Mouse (Mus musculus) left cerebral cortex, adult 8-10 months (tissue): ENCODE results near the gene Spata32. TPM values are rescaled to one million over a fixed set of nuclear protein-coding genes. Genes with fewer than 3 reads are reported as not detected.
A peak's percentile ranks its signal among the peaks of the same experiment; 100 is the strongest.

Experiments used
- DNase-seq, 2 experiments: peaks; one replicate each; pipeline ENCODE4 v3.0.0; 2022; ENCODE audit warnings: low spot score in 2 of 2
- total RNA-seq, 4 experiments: library from RNA; stranded (reverse); gene quantifications; 2 replicates each; pipeline ENCODE4 v1.2.4; 2022

Spata32 gene
- total RNA-seq, 4 experiments from 2014 or later: 0.67 to 2.3 (median 1.5) TPM

DNA sequence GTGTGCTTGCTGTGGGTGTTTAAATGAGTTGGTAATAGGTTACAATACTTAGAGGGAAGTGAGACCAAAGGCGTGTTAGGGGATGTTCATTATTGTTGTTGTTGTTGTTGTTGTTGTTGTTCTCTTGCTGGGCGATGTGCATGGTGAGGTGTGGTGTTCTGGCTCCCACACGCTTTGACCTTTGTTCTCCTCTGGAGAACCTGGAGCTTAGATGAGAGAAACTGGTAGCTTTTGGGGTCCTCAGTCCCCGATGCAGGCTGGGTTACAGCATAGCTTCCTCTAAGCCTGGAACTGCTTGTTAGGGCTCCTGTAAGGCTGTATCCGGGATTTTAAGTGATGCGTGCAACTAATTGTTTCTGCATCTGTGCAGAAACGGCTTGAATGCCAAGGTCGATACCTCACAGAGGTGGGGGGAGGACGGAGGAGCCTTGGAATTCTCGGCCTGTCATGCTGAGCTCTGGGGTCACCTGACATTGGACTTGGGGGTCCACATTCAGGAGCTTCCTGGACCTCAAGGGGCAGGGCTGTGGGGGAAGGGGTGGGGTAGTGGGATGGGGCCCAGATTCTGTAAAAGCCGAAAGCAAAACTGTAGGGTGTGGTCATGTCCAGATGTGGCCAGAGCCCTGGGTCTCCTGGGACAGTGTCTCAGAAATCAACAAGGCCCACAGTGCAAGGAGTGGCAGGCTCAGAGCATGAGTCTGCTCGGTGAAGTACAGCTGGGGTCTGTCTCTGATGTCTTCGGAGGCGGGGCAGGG is 42.4 kb downstream of the Spata32 start:
- no peak for DNase-seq

DNA sequence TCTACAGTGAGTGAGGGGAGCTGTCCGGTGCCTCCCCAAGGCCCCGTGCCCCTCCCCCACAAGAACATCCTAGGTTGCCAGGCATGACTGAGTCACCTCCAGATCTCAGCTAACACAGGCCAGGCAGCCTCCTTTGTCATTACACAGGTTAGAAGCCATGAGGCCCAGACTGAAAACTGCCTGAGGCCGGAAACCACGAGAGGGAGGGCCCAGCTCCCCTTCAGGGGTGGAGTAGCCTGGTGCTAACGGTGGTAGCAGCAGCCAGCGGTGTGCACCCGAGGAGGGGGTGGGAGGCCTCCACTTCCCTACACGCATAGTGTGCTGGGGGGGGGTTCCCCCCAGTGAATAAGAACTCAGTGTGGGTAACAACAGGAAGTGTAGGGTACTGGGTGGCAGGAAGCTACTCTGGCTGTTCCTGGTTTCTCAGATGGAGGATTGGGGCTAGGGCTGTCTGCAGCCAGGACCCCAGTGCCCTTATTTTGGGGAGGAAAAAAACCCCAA is 43.3 kb downstream of the Spata32 start:
- DNase-seq: no peak

DNA sequence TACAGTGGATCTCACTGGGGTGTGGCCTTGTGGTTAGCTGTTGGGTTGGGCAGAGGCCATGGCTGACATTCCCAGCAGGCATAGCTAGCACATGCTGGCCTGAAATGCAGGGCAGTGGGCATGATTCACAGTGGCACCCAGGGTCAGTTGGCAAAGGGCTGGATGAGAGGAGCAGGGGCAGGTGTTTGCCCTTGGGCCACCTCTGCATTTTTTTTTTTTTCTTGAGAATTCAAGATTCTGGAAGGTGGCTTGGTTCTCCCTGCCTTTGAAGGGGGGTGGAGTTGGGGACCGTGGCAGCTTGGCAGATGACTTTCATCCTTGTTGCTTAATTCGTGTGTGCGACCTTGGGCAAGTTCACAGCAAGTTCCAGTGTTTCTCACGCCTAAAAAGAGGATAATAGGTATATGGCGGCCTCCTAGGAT is 43.8 kb downstream of the Spata32 start:
- no peak for DNase-seq

DNA sequence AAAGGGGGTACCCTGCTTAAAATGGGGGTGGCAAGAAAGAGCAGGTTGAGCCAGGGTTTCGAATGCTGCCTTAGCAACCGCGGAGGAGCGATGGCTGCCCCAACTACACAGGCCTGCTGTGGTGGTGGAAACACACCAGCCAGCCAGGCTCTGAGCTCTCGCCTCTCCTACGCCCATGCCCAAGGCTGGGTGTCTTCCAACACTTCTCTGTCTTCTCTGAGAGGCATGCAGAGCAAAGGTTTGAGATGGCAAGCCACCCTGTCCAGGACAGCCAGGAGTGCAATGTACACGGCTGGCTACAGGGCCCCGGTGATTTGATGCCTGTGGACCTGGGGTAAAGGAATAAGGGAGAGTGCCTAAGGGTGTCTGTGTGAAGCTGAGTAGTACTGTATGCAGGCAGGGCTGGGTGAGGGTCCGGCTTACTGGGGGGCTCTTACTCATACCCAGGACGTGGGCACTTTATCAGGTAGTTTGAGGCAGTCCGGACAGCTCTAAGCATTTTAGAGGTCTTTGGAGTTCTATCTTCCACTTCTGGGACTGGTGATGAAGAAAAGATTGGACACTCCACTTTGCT is 44.4 kb downstream of the Spata32 start:
- DNase-seq: no peak

DNA sequence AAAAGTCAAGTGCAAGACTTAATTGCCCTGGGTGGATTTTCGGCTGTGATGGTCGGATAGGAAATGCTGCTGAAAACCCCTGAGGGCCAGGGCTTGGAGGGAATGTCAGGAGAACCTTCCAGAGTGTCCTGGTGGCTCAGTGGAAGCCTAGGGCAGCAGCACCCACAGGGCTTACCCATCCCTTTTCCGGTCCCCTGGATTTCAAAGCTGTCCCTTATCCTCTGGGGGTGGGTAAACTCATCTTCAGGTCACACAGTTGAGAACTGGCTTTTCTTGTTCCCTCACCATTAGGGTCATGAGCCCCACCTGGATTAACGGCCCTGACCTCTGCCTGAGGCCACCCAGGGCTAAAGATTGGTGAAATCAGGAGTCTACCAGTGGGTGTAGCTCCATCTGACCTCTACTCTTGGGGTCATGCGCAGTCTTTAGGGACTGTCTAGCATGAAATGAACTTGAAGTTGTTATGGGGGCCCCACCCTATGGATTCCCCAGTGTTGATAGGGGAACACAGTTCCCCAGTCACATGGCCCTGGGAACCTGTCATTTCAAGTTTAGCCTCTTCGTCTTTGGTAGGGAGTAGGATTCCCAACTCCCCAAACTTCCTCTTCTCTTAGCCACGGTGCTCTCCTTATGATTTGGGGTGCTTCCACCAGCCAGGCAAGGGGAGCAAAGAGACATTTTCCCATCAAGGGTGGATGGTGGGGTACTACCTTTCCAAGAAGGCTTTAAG is 45.0 kb downstream of the Spata32 start:
- no peak for DNase-seq

DNA sequence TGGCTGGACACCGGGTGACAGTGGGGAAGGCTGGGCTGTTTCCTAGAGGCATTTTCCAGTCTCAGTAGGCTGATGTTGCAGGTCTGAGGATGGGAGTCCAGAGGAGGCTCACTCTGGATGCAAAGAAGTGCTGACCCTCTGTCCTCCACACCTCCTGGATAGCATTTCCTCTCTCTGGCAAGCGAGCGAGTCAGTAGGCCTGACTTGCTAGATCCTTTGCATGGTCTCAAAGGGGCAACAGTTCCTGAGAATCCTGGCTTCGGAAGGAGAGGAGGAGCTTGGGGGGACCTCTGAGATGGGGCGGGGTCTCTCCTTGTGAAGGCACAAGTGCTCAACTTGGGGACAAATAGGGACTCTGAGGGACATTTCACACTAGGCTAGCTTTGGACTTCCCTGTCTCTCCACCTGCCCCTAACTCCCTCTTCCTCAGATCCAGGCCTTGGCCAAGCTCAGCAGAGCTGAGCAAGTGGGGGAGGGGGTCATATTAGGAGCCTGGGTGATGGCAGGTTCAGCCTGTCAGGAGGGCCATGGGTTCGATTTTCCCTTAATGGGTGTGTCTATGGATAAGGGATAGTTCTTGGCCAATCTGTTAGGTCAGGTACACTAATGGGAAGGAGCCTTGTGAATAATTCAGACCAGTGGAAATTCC is 45.7 kb downstream of the Spata32 start:
- no peak for DNase-seq

DNA sequence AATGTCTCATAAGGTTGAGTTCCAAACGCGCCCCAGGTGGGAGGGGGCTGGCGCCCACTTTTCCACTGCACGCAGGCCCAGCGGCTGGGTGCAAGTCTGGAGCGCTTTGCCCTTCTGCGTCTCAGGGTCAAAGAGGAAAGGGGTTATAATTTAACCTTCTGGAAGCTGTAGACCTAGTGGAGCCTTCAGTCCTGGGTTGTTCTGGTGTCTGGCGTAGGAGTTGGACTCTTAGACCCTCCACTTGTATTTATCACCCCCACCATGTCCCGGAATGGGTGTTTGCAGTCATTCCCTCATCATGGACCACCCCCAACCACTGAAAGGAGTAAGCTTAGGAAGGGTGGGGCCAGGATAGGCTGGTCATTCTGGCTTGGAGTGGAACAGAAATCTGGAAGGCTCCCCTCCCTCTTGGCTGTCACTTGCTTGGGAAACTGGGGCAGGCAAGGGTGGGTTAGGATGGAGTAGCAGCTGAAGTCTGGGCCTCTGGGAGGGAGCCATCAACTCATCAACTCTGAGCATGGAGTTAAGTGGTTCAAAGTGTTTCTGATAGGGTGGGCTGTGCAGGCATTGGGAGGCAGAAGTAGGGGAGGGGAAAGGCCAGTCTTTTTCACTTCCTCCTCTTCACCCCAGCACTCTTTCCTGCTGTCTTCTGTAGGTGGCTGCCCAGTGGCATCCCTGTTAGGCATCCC is 46.4 kb downstream of the Spata32 start:
- DNase-seq: no peak

DNA sequence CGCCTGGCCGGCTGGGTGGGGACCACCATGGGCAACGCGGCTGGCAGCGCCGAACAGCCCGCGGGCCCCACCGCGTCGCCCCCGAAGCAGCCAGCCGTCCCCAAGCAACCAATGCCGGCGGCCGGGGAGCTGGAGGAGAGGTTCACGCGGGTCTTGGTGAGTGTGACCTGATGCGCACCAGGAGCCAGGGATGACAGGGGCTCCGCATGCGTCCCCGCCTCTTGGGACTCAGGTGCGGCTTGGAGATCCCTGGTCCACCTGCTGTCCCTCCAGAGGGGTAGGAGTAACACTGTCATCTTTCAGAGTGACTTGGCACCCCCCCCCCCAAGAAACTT is 47.0 kb downstream of the Spata32 start:
- DNase-seq: no peak

DNA sequence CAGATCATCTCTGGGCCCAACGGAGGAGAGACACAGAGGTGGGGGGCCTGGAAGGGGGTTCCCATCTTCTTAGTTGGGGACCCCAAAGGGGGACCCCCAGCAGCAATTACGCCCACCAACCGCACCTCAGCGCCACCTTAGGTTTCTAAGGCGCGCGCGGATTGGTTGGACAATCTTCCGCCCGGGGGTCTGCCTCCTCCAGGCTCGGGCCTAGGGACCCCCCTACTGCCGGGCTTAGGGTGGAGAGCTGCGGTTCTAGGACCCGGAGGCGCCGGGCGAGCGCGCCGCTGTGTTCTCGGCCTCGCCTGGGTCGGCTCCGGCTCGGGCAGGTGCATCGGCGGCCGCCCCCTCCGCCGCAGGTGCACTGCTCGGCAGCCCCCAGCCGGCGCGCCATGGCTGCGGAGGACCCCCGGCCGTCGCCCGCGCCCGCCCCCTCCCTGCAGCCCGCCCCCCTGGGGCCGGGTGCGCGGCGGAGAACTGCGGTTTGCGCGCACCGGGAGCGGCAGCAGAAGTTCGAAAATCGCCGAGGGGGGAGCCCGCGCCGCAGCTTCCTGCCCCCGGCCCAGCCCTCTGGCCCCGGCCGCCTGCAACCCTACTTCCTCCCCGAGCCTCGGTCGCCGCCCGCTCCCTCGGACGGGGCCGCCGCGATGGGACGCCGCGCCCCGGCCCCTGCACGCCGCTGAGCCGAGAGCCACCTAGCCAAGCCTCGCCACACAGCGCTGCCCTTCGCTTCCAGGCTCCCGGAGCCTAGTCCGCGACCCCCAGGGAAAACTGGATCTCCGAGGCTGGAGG is 47.5 kb downstream of the Spata32 start, which contains the start of gene Fmnl1:
Gene Fmnl1, plus strand, starts transcription at position 614 of the 792 bp plus-strand sequence.
- DNase-seq: no peak

DNA sequence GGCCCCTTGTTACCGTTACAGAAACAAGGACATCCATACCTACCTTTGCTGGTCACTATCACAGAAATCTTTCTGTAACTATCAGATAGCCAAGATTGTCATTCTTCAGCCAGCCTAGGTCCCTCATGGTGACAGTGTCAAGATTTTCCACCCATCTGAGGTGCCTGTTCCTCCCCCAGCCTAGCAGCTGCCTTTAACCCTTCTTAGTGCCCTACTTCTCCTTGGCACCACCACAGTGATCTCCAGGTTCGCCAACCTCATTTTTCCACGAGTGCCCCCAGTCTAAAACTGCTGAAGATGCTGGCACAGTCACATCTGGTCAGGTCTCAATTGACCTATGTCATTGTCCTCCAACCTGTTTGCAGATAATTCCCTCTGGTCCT is 48.1 kb downstream of the Spata32 start:
- no peak for DNase-seq

DNA sequence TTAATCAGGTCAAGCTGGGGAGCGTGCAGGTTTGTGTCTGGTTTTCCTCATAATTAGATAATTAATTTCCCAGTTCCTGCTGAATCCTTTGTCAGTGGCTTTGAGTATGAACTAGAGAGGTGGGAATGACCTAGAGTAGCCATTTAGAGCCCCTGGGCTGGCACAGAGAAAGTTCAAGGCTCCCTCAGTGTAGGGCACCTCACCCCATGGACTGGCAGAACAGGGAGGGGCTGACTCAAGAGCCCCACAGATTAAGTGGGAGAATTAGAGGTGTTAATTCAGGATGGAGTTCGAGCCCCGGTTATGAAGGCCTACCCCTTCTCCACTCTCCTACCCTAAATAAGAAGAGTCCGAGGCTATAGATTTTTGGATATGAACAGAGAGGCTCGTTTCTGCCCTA is 48.6 kb downstream of the Spata32 start:
- no peak for DNase-seq

DNA sequence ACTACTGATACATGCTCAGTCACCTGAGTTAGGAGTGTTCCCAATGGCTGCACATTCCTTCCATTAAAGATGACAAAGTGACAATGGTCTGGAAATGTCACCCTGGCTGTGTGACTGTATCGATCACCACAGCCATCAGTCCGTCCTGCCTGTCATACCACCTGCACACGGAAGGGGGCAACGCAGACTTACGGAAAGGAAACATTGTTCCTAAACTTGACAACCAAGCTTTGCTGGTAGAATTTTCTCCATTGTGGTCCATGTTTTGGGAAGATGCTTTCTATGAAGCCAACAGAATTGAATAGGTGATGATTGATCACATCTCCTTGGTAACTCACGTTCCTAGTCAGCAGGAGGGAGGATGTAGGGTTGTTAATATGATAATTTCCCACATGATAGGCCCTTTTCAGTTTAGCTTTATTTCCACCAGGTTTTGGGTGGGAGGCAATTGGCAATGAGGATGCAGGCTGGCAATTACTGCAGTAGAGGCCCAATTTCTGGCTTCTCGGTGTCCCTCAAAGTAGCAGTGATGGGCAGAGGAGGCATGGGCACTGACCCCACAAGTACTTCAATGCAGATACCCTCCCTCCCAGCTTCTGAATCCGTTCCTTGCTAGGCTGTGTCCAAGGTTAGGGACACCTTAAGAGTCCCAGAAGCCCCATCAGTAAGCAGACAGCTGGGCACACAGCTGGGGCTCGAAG is 49.4 kb downstream of the Spata32 start:
- DNase-seq: peak in 1 of 2 experiments; percentile 65

DNA sequence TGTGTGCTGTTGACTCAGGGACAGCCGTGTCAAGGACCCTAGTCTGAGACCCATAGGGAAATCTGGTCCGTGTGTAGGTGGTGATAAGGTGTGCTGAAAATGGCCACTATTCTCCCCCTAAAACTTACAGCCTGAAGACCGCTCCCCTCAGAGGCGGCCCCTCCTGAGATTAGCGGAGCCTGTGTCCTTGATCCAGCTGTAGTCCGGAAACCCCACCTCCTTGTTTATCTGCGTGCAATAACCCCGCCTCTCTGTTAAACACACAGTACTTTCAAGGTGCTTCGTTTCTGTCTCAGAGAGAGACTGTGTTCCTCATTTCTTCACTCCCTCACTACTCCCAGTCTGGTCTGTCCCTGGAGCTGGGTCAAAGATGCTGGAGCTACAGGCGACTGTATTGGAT is 53.8 kb downstream of the Spata32 start:
- no peak for DNase-seq

DNA sequence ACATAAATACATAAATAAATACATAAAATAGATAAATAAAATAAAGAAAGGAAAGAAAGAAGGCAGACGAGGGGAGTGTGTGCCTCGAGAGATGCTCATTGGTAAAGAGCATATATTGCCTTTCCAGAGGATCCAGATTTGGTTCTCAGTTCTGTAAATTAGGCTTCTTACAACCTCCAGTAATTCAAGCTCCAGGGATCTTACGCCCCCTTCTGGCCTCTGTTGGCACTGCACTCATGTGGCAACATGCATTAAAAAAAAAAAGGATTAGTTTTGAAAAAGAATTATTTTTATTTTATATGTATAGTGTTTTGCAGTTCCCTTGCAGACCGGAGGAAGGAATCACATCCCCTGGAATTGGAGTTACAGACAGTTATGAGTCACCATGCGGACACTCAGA is 56.1 kb downstream of the Spata32 start:
- DNase-seq: no peak

DNA sequence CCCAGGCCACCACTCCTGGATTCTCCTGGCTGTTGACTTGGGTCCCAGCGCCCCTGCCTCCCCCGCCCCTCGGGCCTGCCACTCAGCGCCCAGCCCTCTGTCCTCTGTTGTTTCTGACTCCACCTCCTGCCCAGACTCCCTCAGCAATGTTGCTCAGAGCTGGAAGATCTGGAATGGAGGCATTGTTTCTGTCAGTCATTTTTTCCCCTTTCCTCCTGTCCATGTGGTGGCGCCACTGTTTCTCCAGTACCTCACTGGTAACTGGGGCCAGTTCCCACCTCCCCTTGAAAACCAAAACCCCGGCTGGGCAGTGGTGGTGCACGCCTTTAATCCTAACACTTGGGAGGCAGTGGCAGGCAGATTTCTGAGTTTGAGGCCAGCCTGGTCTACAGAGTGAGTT is 56.8 kb downstream of the Spata32 start:
- no peak for DNase-seq

DNA sequence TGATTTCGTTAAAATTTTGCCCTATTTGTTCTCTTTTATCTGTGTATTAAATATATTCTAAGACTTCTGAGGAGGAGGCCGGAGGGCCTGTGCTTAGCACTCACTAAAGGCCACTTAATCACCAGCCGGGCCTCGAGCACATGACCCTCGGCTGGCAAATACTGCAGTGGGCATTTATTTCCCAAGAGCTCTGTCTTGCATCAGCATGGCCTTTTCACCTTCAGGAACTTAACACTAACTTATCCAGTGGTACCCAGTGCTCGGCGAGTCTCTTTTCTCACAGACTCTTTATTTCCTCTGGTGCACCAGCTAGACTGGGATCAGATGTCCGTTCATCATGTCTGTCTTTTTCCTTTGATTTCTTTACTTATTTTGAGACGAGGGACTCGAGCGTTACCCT is 57.5 kb downstream of the Spata32 start:
- DNase-seq: no peak

DNA sequence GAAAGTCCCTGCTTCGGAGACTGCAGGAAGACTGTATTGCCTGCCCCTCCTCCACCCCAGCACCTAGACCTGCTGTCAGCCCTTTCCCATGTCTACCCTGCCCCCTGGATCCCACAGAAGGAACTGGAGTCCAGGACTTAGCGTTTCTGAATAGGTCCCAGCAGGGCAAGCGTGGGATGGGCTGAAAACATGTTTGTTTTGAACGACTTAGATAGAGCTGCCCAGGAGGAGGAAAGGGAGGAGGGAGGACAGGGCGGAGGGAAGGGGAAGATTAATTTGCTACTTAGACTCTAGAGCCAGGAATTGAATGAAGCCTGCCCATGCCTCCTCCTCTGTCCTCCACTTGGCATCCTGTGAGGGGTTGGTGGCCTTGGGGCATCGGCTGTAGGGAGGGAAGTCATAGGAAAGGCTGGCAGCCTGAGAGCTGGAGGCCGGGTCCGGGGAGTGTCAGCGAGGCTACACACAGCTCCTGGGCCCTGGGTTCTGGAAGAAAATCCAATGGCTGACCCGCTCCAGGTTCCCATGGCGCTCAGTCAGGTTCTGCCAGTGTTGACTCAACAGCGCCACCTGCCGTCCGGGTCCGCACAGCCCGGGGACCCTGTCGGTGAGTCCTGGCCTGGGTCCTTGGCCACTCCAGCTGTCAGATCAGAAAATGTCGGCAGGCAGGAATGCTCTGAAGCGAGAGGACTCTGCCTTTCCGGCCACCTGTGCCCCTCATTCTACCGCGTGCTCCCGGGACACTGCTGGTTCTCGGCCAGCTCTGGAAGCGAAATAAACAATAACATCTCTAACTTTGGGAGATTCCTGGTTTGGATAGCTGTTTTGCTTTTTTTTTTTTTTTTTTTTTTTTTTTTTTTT is 59.4 kb downstream of the Spata32 start:
- DNase-seq: peak; percentile 83 to 96
